Mouse (Mus musculus): Measurements from ENCODE around the gene Usb1.
A peak's percentile ranks its signal among the peaks of the same experiment; 100 is the strongest.

Usb1 gene

DNA sequence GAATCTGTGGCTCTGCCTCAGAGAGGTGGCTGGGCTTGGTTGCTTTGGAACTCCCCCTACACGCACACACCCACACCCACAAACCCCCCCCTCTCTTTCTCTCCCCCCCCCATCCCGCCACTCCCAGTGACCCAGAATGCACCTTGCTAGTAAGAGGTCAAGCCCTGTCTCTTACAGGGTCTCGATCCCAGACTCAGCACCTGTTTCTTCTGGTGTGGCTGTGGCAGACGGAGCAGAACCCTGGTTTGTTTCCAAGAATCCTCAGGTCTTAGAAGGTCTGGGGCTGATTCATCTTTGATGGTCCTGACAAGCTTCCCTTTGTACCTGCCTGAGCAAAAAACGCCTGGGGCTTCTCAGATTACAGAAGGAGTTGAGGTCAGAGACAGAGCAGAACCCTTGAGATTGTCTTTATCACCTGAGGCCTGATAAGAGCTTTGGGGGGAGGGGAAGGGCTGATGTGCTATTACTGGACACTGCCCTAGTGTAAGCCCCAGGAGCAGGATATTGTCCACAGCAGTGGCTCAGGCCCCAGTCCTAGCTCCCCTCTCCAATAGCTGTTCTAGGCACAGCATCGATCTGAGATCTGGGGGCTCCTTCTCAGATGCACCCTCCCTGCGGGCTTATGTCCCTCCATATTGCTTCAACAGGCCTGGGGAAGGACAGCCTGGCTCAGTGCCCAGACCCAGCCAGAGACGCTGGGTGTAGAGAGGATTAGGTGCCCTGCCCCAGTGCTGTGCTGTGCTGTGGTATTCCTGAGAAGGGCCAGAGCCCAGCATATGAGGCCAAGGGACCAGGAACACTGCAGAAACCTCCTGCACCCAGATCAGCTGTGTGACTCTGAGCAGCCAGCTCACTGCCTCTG, 26.7 kb downstream of the Usb1 start:
- Histone ChIP-seq H3K9me3 (ENCODE audit: low read length) (no peaks in the 10 kb centered on the region), H3K27me3 (ENCODE audit: insufficient read depth, low read length) (peaks cover 37% of the 10 kb centered on the region), H3K4me1 (replicated peaks; ENCODE audit: low read depth, low read length) (peaks cover 33% of the 10 kb centered on the region), H3K36me3 (ENCODE audit: insufficient read depth, low read length) (no peaks in the 10 kb centered on the region), H3K4me3 (replicated peaks; ENCODE audit: low read length) (no peak overlapping the region)
- TF ChIP-seq CTCF (conservative IDR thresholded peaks at IDR 0.05; ENCODE audit: low read length) (no peak), POU5F1 (IDR thresholded peaks at IDR 0.05; ENCODE audit: borderline replicate concordance, low read length) (no peak), NANOG (IDR thresholded peaks at IDR 0.05; ENCODE audit: borderline replicate concordance, low read length) (no peak)

DNA sequence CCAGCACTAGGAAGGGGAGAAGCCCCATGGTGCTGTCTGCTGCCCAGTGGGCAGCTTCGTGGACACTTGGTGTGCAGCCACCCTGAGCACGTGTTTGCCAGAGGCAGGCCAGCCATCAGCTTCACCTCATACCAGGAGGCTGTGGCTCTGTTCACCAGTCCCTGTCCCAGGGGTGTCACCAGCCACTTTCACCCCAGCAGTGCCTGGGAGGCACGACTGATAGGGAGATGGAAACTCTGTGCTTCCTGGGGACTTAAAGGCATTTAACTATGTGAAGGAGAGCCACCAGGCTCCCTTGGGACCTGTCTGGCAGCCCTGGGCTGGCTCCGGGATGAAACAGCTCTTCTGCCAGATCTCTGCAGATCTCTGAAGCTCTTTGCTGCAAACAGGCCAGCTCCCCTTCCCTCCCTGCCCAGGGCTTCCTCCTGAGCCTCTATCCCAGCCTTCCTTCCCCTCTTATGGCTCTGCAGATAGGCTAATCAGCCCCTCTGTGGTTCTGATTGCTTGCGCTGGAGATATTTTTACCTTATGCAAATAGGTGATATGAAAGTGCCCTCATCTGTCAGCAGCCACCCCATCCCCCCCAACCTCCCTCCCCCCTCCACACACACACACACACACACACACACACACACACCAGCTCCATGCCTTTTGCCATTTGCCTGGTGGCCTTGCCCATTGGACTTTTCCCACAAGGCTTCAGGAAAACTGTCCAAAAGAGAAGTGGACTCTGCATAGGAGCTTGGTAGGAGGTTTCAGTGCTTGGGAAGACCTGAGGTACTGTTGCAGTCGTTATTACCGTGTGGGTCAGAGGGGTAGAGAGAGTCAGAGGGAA, 28.3 kb downstream of the Usb1 start:
- Histone ChIP-seq H3K4me3 (replicated peaks; ENCODE audit: low read length) (no peak overlapping the region), H3K4me1 (replicated peaks; ENCODE audit: low read depth, low read length) (peaks cover 28% of the 10 kb centered on the region), H3K36me3 (ENCODE audit: insufficient read depth, low read length) (no peaks in the 10 kb centered on the region), H3K9me3 (ENCODE audit: low read length) (no peaks in the 10 kb centered on the region), H3K27me3 (ENCODE audit: insufficient read depth, low read length) (peaks cover 21% of the 10 kb centered on the region)
- TF ChIP-seq CTCF (conservative IDR thresholded peaks at IDR 0.05; ENCODE audit: low read length) (no peak), POU5F1 (IDR thresholded peaks at IDR 0.05; ENCODE audit: borderline replicate concordance, low read length) (no peak), NANOG (IDR thresholded peaks at IDR 0.05; ENCODE audit: borderline replicate concordance, low read length) (no peak)

GRCm38 (mm10) chr8:95361016-95361341, 28.9 kb downstream of the Usb1 start:
- no peak for TF ChIP-seq NANOG (IDR thresholded peaks at IDR 0.05; ENCODE audit: borderline replicate concordance, low read length)
- TF ChIP-seq CTCF (conservative IDR thresholded peaks at IDR 0.05; ENCODE audit: low read length): no peak
- TF ChIP-seq POU5F1 (IDR thresholded peaks at IDR 0.05; ENCODE audit: borderline replicate concordance, low read length): no peak
- Histone ChIP-seq H3K36me3 (ENCODE audit: insufficient read depth, low read length) (no peaks in the 10 kb centered on the region), H3K4me3 (replicated peaks; ENCODE audit: low read length) (no peak overlapping the region), H3K27me3 (ENCODE audit: insufficient read depth, low read length) (peaks cover 15% of the 10 kb centered on the region), H3K9me3 (ENCODE audit: low read length) (no peaks in the 10 kb centered on the region), H3K4me1 (replicated peaks; ENCODE audit: low read depth, low read length) (peaks cover 28% of the 10 kb centered on the region)

- H3K4me1 ChIP-seq (replicated peaks; ENCODE audit: low read depth, low read length): peaks cover 19% of the 10 kb centered on the region
- H3K27me3 ChIP-seq (ENCODE audit: insufficient read depth, low read length): peaks cover 4% of the 10 kb centered on the region
- H3K9me3 ChIP-seq (ENCODE audit: low read length): no peaks in the 10 kb centered on the region
- H3K36me3 ChIP-seq (ENCODE audit: insufficient read depth, low read length): no peaks in the 10 kb centered on the region
- H3K4me3 ChIP-seq (replicated peaks; ENCODE audit: low read length): no peak overlapping the region
- TF ChIP-seq POU5F1 (IDR thresholded peaks at IDR 0.05; ENCODE audit: borderline replicate concordance, low read length): no peak
- TF ChIP-seq CTCF (conservative IDR thresholded peaks at IDR 0.05; ENCODE audit: low read length): no peak
- no peak for TF ChIP-seq NANOG (IDR thresholded peaks at IDR 0.05; ENCODE audit: borderline replicate concordance, low read length)
Measured at GRCm38 (mm10) chr8:95362272-95362671, 30.2 kb downstream of the Usb1 start.

GRCm38 (mm10) chr8:95363849-95364248, 31.8 kb downstream of the Usb1 start:
- Histone ChIP-seq H3K36me3 (ENCODE audit: insufficient read depth, low read length) (no peaks in the 10 kb centered on the region), H3K9me3 (ENCODE audit: low read length) (no peaks in the 10 kb centered on the region), H3K4me1 (replicated peaks; ENCODE audit: low read depth, low read length) (peaks cover 14% of the 10 kb centered on the region), H3K27me3 (ENCODE audit: insufficient read depth, low read length) (peaks cover 4% of the 10 kb centered on the region), H3K4me3 (replicated peaks; ENCODE audit: low read length) (no peak overlapping the region)
- TF ChIP-seq POU5F1 (IDR thresholded peaks at IDR 0.05; ENCODE audit: borderline replicate concordance, low read length) (no peak), CTCF (conservative IDR thresholded peaks at IDR 0.05; ENCODE audit: low read length) (no peak), NANOG (IDR thresholded peaks at IDR 0.05; ENCODE audit: borderline replicate concordance, low read length) (no peak)

- H3K9me3 ChIP-seq (ENCODE audit: low read length): no peaks in the 10 kb centered on the region
- TF ChIP-seq POU5F1 (IDR thresholded peaks at IDR 0.05; ENCODE audit: borderline replicate concordance, low read length): no peak
- TF ChIP-seq CTCF (conservative IDR thresholded peaks at IDR 0.05; ENCODE audit: low read length): no peak
- no peak for TF ChIP-seq NANOG (IDR thresholded peaks at IDR 0.05; ENCODE audit: borderline replicate concordance, low read length)
- H3K4me3 ChIP-seq (replicated peaks; ENCODE audit: low read length): peak overlapping the region; percentile 71
- peaks cover 21% of the 10 kb centered on the region for H3K27me3 ChIP-seq (ENCODE audit: insufficient read depth, low read length)
- peaks cover 59% of the 10 kb centered on the region for H3K4me1 ChIP-seq (replicated peaks; ENCODE audit: low read depth, low read length)
- no peaks in the 10 kb centered on the region for H3K36me3 ChIP-seq (ENCODE audit: insufficient read depth, low read length)
Measured at GRCm38 (mm10) chr8:95369581-95370326, 37.7 kb downstream of the Usb1 start.

GRCm38 (mm10) chr8:95373389-95374002, 41.4 kb downstream of the Usb1 start:
- TF ChIP-seq POU5F1 (IDR thresholded peaks at IDR 0.05; ENCODE audit: borderline replicate concordance, low read length) (no peak), CTCF (conservative IDR thresholded peaks at IDR 0.05; ENCODE audit: low read length) (no peak), NANOG (IDR thresholded peaks at IDR 0.05; ENCODE audit: borderline replicate concordance, low read length) (no peak)
- no peaks in the 10 kb centered on the region for H3K9me3 ChIP-seq (ENCODE audit: low read length)
- H3K4me3 ChIP-seq (replicated peaks; ENCODE audit: low read length): peak overlapping the region; percentile 50
- peaks cover 69% of the 10 kb centered on the region for H3K4me1 ChIP-seq (replicated peaks; ENCODE audit: low read depth, low read length)
- peaks cover 21% of the 10 kb centered on the region for H3K27me3 ChIP-seq (ENCODE audit: insufficient read depth, low read length)
- H3K36me3 ChIP-seq (ENCODE audit: insufficient read depth, low read length): no peaks in the 10 kb centered on the region
